Mouse (Mus musculus) kidney, adult 2 months (tissue): ENCODE results near the gene Gm10198. TPM values are rescaled to one million over a fixed set of nuclear protein-coding genes. Genes with fewer than 3 reads are reported as not detected.

Experiments
- DNase-seq: peaks from one replicate; pipeline ENCODE4 v3.0.0; 2021
- H3K27ac ChIP-seq: fragments of 200-500 bp; 2 replicates; pipeline ENCODE4 v1.5.1; 2012; ENCODE audit warnings: low read depth, low read length, control low read depth, inconsistent platforms; ENCODE audit not compliant: insufficient read depth
- H3K27me3 ChIP-seq: fragments of 200-500 bp; replicated peaks from 2 replicates; pipeline ENCODE4 v1.6.1; 2012; ENCODE audit warnings: mild to moderate bottlenecking, moderate library complexity, low read length, inconsistent platforms; ENCODE audit not compliant: control insufficient read depth, insufficient read depth
- H3K36me3 ChIP-seq: fragments of 200-500 bp; 2 replicates; pipeline ENCODE4 v1.6.1; 2012; ENCODE audit warnings: mild to moderate bottlenecking, moderate library complexity, low read length, inconsistent platforms; ENCODE audit not compliant: control insufficient read depth, insufficient read depth
- H3K4me1 ChIP-seq: fragments of 200-500 bp; 2 replicates; pipeline ENCODE4 v1.6.1; 2011; ENCODE audit warnings: low read length; ENCODE audit not compliant: control insufficient read depth, insufficient read depth
- H3K4me3 ChIP-seq: fragments of 200-500 bp; 2 replicates; pipeline ENCODE4 v1.5.1; 2011; ENCODE audit warnings: mild to moderate bottlenecking, low read depth, low read length, control low read depth; ENCODE audit not compliant: insufficient read depth
- CTCF ChIP-seq: fragments of 200-500 bp; conservative IDR thresholded peaks from 2 replicates; pipeline ENCODE4 v1.5.1; 2011; ENCODE audit warnings: low read depth, mild to moderate bottlenecking, control low read depth, low read length, moderate library complexity, mixed read lengths; ENCODE audit not compliant: insufficient read depth, insufficient read length
- POLR2A ChIP-seq: fragments of 200-500 bp; IDR thresholded peaks from one replicate; pipeline ENCODE4 v1.6.1; 2011; ENCODE audit warnings: low read depth, low read length, control low read depth
- WGBS: fragments of 180-500 bp; shearing (Covaris S2); methylation state at CpG from one replicate; pipeline ENCODE4 v1.1.7; 2018; 5-methylcytosine and 5-hydroxymethylcytosine counted together
- polyA plus RNA-seq: library from polyadenylated mRNA; depleted of rRNA; stranded (reverse); fragments of >200 nt; gene quantifications from 2 replicates; pipeline ENCODE4 v1.2.3, GENCODE M21; 2012; rRNA removed

The Gm10198 gene
- not detected in 2 replicates for polyA plus RNA-seq

GRCm38 (mm10) chr13:111592485-111592884 is at the start of gene Gm10198:
Gene Gm10198, plus strand, starts transcription at chr13:111592785.
- Histone ChIP-seq H3K4me1 (no peaks in the 10 kb centered on the region), H3K4me3 (no peak within 1 kb of the TSS), H3K36me3 (no peaks in the 10 kb centered on the region), H3K27ac (no peak within 1 kb of the TSS), H3K27me3 (no peaks in the 10 kb centered on the region)
- no peak for DNase-seq
- TF ChIP-seq CTCF (no peak), POLR2A (no peak)

DNA sequence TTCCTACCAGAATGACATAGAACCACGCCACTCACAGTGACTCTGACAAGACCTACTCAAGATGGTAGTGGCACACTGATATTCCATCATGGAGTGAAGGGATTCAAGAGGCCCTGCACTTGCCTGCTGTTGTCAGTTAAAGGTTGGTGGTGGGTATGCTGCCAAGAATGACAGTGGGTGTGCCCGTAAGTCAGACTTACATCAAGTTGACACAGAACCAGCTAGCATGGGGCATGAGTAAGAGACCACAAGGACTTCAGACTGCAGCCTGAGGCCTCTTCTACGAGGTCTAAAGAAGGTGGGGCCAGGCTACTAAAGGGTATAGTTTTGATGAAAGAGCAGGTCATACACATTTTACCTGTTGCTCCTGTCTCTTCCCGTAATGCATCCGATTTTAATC is 47.3 kb upstream of the Gm10198 start:
- no peak for DNase-seq
- Histone ChIP-seq H3K27me3 (no peaks in the 10 kb centered on the region), H3K36me3 (no peaks in the 10 kb centered on the region), H3K4me1 (no peaks in the 10 kb centered on the region), H3K27ac (no peak overlapping the region), H3K4me3 (no peak overlapping the region)
- WGBS = 89% methylated on average over 5 of the region's 5 CpGs
- no peak for TF ChIP-seq CTCF
- no peak for TF ChIP-seq POLR2A

GRCm38 (mm10) chr13:111552769-111553168 is 39.8 kb upstream of the Gm10198 start:
- 83% methylated on average over 7 of the region's 7 CpGs for WGBS

GRCm38 (mm10) chr13:111553182-111553581 is 39.4 kb upstream of the Gm10198 start:
- no peaks in the 10 kb centered on the region for H3K27me3 ChIP-seq
- 83% methylated on average over 7 of the region's 7 CpGs for WGBS

More at GRCm38 (mm10) chr13:111552769-111553168, 39.8 kb upstream of the Gm10198 start:
- Histone ChIP-seq H3K4me3 (no peak overlapping the region), H3K27ac (no peak overlapping the region), H3K27me3 (no peaks in the 10 kb centered on the region), H3K36me3 (no peaks in the 10 kb centered on the region), H3K4me1 (no peaks in the 10 kb centered on the region)
- DNase-seq = no peak
- TF ChIP-seq CTCF (no peak), POLR2A (no peak)

GRCm38 (mm10) chr13:111553941-111554340 is 38.6 kb upstream of the Gm10198 start:
- H3K36me3 ChIP-seq = no peaks in the 10 kb centered on the region
- no peak overlapping the region for H3K27ac ChIP-seq
- 81% methylated on average over 8 of the region's 8 CpGs for WGBS
- H3K4me1 ChIP-seq = no peaks in the 10 kb centered on the region
- H3K27me3 ChIP-seq = no peaks in the 10 kb centered on the region
- no peak for TF ChIP-seq CTCF
- TF ChIP-seq POLR2A = no peak
- no peak overlapping the region for H3K4me3 ChIP-seq
- DNase-seq = no peak

More at GRCm38 (mm10) chr13:111553182-111553581, 39.4 kb upstream of the Gm10198 start:
- Histone ChIP-seq H3K27ac (no peak overlapping the region), H3K4me1 (no peaks in the 10 kb centered on the region), H3K4me3 (no peak overlapping the region), H3K36me3 (no peaks in the 10 kb centered on the region)
- no peak for DNase-seq
- TF ChIP-seq POLR2A = no peak
- TF ChIP-seq CTCF = no peak

- TF ChIP-seq POLR2A (no peak), CTCF (no peak)
- H3K36me3 ChIP-seq = no peaks in the 10 kb centered on the region
- H3K4me3 ChIP-seq = no peak overlapping the region
- H3K27ac ChIP-seq = no peak overlapping the region
- no peak for DNase-seq
- H3K4me1 ChIP-seq = no peaks in the 10 kb centered on the region
- WGBS = 4% methylated on average over 8 of the region's 8 CpGs
- no peaks in the 10 kb centered on the region for H3K27me3 ChIP-seq
Observed at GRCm38 (mm10) chr13:111555333-111555732, 37.3 kb upstream of the Gm10198 start.

- DNase-seq = no peak
- Histone ChIP-seq H3K4me1 (no peaks in the 10 kb centered on the region), H3K36me3 (no peaks in the 10 kb centered on the region), H3K27ac (no peak overlapping the region), H3K27me3 (no peaks in the 10 kb centered on the region), H3K4me3 (no peak overlapping the region)
- TF ChIP-seq CTCF (no peak), POLR2A (no peak)
- 79% methylated on average over 4 of the region's 4 CpGs for WGBS
Observed at GRCm38 (mm10) chr13:111556375-111556774, 36.2 kb upstream of the Gm10198 start.
